Mouse (Mus musculus): ENCODE results near the gene Ttc7b.

DNA sequence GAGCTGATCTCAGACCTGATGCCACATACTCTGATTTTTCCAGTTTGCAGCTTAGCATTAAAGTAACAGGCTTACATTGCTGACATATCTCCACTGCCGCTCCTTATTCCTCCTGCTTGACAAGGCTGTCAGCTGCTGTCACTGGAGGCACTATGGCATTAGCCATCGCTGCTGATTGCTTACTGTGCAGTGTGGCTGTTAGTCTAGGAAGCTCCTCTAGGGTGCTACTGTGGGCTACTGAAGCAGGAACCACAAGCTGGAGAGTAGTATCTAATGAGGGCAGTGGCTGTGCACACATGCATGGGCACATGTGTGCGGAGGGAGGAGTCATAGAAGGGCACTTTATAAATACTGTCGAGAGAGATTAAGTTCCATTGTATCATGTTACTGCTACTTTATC is 148.6 kb downstream of the Ttc7b start:
- TF ChIP-seq CTCF (IDR thresholded peaks at IDR 0.05; ENCODE audit: borderline replicate concordance, extremely low read depth, insufficient read depth, insufficient read length) (no peak), POLR2A (IDR thresholded peaks at IDR 0.05; ENCODE audit: borderline replicate concordance, extremely low read depth, insufficient read depth, insufficient read length, poor library complexity, severe bottlenecking) (no peak)

Data from brain, embryonic 14.5 days (tissue).